Mouse (Mus musculus): Measurements from ENCODE around the gene Raet1e.

- TF ChIP-seq ZC3H11A (IDR thresholded peaks at IDR 0.05; ENCODE audit: borderline replicate concordance, low read depth, low read length) (no peak), MAFK (IDR thresholded peaks at IDR 0.05; ENCODE audit: insufficient read depth, low read depth, low read length) (no peak)
These were observed 141.0 kb downstream of the Raet1e start for GRCm38 (mm10) chr10:22299324-22299723.
